Mouse (Mus musculus): Measurements from ENCODE around the gene Itgam. TPM values are rescaled to one million over a fixed set of nuclear protein-coding genes. Genes with fewer than 3 reads are reported as not detected.

Itgam gene
- total RNA-seq, 1 experiment from 2014 or later: 12.8 TPM

GRCm38 (mm10) chr7:128053061-128053460 lies 9.4 kb upstream of the Itgam start:
- ATAC-seq (replicated peaks; ENCODE audit: low read depth, poor library complexity, severe bottlenecking): no peak

GRCm38 (mm10) chr7:128056917-128057444 lies 5.5 kb upstream of the Itgam start:
- no peak for ATAC-seq (replicated peaks; ENCODE audit: low read depth, poor library complexity, severe bottlenecking)

GRCm38 (mm10) chr7:128057860-128058259 lies 4.6 kb upstream of the Itgam start:
- ATAC-seq (replicated peaks; ENCODE audit: low read depth, poor library complexity, severe bottlenecking): no peak

- ATAC-seq (replicated peaks; ENCODE audit: low read depth, poor library complexity, severe bottlenecking): peak; percentile 37
Observed at GRCm38 (mm10) chr7:128058576-128058975, 3.9 kb upstream of the Itgam start.

- 0 out of 2 replicates have a peak, but pooled peaks have one; percentile 19 for ATAC-seq (replicated peaks; ENCODE audit: low read depth, poor library complexity, severe bottlenecking)
Observed at GRCm38 (mm10) chr7:128059091-128059490, 3.3 kb upstream of the Itgam start.

- peak; percentile 39 for ATAC-seq (replicated peaks; ENCODE audit: low read depth, poor library complexity, severe bottlenecking)
Observed at GRCm38 (mm10) chr7:128063211-128063781, 856 bp downstream of the Itgam start.

- ATAC-seq (replicated peaks; ENCODE audit: low read depth, poor library complexity, severe bottlenecking): peak; percentile 73
Observed at GRCm38 (mm10) chr7:128065547-128065946, 3.1 kb downstream of the Itgam start.

GRCm38 (mm10) chr7:128067847-128068246 lies 5.4 kb downstream of the Itgam start:
- ATAC-seq (replicated peaks; ENCODE audit: low read depth, poor library complexity, severe bottlenecking): peak; percentile 57

- no peak for ATAC-seq (replicated peaks; ENCODE audit: low read depth, poor library complexity, severe bottlenecking)
Observed at GRCm38 (mm10) chr7:128069844-128070243, 7.4 kb downstream of the Itgam start.

GRCm38 (mm10) chr7:128071816-128072215 lies 9.4 kb downstream of the Itgam start:
- no peak for ATAC-seq (replicated peaks; ENCODE audit: low read depth, poor library complexity, severe bottlenecking)

- no peak for ATAC-seq (replicated peaks; ENCODE audit: low read depth, poor library complexity, severe bottlenecking)
Observed at GRCm38 (mm10) chr7:128080012-128080411, 17.6 kb downstream of the Itgam start.

- peak; percentile 87 for ATAC-seq (replicated peaks; ENCODE audit: low read depth, poor library complexity, severe bottlenecking)
Observed at GRCm38 (mm10) chr7:128089141-128089540, 26.7 kb downstream of the Itgam start.

GRCm38 (mm10) chr7:128098135-128098534 lies 35.7 kb downstream of the Itgam start:
- ATAC-seq (replicated peaks; ENCODE audit: low read depth, poor library complexity, severe bottlenecking): 0 out of 2 replicates have a peak, but pooled peaks have one; percentile 29

- ATAC-seq (replicated peaks; ENCODE audit: low read depth, poor library complexity, severe bottlenecking): no peak
Observed at GRCm38 (mm10) chr7:128100742-128101357, 38.4 kb downstream of the Itgam start.

GRCm38 (mm10) chr7:128105246-128105645 lies 42.8 kb downstream of the Itgam start:
- ATAC-seq (replicated peaks; ENCODE audit: low read depth, poor library complexity, severe bottlenecking): no peak

GRCm38 (mm10) chr7:128107462-128107861 lies 45.0 kb downstream of the Itgam start:
- ATAC-seq (replicated peaks; ENCODE audit: low read depth, poor library complexity, severe bottlenecking): no peak

- ATAC-seq (replicated peaks; ENCODE audit: low read depth, poor library complexity, severe bottlenecking): 0 out of 2 replicates have a peak, but pooled peaks have one; percentile 47
Observed at GRCm38 (mm10) chr7:128110314-128110713, 47.9 kb downstream of the Itgam start.

- no peak for ATAC-seq (replicated peaks; ENCODE audit: low read depth, poor library complexity, severe bottlenecking)
Observed at GRCm38 (mm10) chr7:128112131-128112530, 49.7 kb downstream of the Itgam start.

GRCm38 (mm10) chr7:128114371-128115105 lies 52.1 kb downstream of the Itgam start:
- ATAC-seq (replicated peaks; ENCODE audit: low read depth, poor library complexity, severe bottlenecking): no peak

- peak; percentile 65 for ATAC-seq (replicated peaks; ENCODE audit: low read depth, poor library complexity, severe bottlenecking)
Observed at GRCm38 (mm10) chr7:128115211-128115958, 52.9 kb downstream of the Itgam start.
